Mouse (Mus musculus) lung, postnatal 10 days (tissue): ENCODE data around the gene Lonp1.
"Not testable (repeated sequence)": the region's sequence is repeated elsewhere in the genome, so short reads cannot be mapped to it uniquely, and the experiment has no call there.

Experiments
- DNase-seq: peaks from one replicate; pipeline ENCODE4 v3.0.0; 2021

Gene Lonp1

DNA sequence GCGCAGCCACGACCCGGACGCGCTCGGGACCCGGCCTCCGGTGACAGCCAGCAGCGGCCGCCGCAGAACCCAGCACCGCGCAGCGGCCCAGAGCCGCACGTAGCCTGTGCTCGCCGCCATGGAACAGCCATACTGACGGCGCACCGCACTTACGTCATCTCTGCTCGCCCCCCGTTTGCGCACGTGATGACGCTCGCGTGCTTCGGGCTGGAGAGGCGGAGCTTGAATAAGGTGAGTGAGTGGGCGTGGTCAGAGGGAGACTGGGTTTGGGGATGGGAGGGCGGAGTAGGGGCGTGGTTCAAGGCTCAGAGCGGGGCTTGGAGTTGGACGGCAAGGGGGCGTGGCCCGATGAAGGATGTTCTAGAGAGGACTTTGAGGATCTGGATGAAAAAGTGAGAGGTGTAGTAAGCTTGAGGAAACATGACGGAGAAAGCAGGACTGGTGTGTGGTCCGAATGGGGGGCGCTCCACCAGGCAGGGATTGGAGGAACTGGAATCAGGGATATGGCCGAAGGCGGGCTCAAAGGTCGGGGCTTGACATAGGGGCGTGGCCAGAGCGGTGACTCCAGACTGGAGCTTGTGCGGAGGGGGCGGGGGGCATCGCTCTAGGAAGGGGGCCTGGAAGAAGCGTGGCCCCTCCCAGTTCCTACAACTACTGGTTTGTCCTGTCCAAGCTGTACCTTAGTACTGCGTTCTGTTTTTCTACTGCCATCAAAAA is at the start of gene Lonp1:
Gene Lonp1, minus strand, starts transcription at position 134 of the 717 bp plus-strand sequence.
- peak; percentile 98 for DNase-seq

DNA sequence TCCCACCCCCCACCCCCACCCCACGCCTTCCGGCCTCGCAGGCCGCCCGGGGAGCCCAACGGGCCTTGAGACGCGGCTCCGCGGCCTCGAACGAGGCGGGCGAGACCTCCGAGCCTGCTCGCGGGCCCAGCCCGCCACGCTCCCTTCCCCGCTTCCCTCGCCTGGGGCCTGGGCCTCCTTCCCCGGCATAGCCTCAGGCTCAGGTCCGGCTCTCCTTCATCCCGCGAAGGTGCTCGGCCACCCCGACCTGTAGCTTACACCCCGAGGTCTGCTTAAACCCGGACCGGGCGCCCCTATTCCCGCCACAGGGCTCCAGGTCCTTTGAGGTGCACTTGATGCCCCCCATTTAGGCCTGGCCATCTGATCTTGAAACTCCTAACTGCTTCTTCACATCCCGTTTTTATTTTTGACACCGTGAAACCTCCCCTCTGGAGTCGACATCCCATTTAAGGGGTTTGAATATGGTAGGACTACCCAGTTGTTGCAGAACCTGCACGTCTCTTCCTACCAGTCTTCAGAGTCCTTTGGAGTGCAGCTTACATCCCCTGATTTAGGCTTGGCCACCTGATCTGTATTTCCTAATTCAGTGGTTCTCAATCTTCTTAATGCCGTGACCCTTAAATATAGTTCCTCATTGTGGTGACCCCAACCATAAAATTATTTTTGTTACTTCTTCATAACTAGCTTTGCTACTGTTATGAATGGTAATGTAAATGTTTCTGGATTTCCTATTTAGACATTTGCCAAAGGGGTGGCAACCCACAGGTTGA is 47.1 kb upstream of the Lonp1 start:
- DNase-seq: peak; percentile 17

DNA sequence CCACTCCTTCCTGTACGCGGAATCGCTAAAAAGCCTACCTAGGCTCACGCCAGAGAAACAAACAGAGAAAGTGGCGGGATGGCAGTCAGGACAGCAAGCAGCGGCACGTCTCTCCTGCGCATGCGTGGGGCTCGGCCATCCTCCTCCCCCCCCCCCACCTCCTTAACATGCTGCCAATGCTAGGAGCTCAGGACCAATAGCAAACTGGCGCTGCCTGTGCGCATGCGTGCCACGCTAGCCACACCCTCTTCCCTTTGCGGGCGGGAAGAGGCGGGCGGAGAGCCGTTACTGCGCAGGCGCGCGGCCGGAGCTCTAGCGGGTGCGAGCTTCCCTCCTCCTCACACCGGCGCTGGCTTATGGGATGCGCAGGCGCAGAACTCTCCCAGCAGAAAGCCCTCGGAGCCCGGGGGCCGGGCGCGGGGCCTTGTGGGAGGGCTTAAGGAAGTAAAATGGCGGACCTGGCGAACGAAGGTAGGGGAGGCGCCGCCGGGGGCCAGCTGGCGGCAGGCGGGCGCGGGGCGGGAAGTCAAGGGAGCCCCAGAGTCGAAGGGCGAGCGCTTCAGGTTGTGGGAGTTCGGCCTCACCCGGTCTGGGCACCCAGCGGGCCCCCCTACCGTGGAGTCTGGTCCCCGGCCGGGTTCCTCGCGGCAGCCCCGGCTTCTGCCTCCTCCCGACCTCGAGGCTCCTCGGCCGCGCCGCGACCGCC is 46.4 kb upstream of the Lonp1 start, which contains the start of gene Ranbp3:
Gene Ranbp3, plus strand, starts transcription at position 354 of the 706 bp plus-strand sequence.
- DNase-seq: peak; percentile 99

GRCm38 (mm10) chr17:56669766-56670165 is 43.1 kb upstream of the Lonp1 start:
- DNase-seq: no peak

DNA sequence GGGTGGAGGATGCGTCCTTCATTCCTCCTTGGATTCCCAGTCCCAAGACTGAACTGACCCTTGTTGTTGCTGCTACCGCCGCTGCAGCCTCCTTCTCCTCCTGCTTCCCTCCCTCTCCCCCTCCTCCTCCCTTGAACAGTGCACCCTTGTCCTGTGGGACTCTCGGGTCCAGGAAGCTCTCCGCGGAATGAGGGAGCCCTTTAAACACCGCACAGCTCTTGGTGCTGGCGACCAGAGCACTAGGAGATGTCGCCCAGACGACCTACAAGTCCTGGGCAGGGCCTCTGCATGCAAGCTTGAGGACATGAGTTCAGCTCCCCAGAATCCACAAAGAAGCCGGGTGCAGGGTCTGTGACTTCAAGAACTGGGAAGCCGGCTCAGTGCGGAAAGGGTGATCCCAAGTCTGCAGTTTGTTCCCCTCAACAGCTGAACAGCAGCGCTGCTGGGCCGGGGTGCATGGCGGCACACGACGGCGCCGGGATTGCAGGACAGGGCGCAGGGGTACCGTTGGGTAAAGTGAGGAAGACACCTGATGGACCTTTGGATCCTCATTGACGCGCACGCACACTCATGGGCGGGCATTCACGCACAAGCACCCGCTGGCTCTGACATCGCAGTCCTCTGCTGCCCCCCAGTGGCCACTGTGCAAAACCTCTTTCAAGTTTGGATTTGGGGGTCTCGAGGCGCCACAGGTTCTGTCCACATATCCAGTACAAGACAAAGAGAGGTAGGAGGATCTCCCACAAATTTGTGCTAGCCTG is 41.9 kb upstream of the Lonp1 start:
- DNase-seq: peak; percentile 87

DNA sequence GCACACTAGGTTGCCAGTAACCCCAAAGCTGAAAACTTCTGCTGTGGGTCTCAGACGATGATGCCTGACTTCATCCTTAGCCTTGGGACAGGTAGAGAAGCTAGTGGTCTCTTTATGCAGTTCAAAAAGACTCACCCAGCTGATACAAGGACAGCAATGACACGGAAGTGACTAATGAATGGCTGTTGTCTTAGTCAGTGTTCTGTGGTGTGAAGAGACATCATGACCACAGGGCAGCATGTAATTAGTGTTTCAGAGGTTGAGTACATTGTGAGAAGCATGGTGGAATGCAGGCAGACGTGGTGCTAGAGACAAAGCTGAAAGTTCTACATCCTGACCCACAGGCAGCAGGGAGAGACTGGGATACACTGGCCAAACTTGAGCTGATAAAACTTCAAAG is 40.9 kb upstream of the Lonp1 start:
- no peak for DNase-seq

DNA sequence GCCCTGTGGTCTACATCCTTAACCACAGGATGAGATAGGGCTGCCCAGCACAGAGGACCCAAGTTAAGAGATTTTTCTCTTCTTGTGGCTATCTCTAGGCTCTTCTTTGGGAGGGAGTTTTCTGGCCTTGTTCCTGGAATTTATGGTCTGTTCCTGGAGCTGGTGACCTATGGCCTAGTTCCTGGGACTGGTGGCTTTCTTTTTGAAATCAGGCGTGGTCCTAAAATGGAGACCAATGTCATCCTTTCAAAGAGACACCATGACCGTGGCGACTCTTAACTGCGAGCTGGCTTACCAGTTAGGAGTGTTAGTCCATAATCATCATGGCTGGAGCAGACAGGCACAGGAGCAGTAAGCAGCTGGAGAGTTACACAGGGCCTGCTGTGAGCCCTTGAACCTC is 39.7 kb upstream of the Lonp1 start:
- no peak for DNase-seq

- DNase-seq: peak; percentile 44
Observed at GRCm38 (mm10) chr17:56664333-56664732, 37.6 kb upstream of the Lonp1 start.

DNA sequence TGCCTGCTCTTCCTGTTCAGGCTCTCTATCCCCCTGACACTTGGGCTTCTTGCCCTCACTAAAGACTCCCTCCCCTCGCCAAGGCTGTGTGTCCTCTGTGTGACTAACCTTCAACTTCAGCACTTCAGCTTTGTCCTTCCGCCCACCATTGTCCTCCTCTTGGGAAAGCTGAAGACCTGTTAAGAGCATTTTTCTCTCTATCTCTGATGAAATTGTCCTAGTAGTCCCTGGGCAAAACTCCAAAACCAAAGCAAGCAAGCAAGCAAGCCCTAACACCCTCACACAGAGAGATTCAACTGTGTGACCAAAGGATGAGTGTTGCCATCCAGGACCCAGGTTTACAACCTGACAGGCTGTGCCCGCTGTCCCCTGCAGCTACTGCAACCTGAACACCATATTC is 37.0 kb upstream of the Lonp1 start:
- no peak for DNase-seq

DNA sequence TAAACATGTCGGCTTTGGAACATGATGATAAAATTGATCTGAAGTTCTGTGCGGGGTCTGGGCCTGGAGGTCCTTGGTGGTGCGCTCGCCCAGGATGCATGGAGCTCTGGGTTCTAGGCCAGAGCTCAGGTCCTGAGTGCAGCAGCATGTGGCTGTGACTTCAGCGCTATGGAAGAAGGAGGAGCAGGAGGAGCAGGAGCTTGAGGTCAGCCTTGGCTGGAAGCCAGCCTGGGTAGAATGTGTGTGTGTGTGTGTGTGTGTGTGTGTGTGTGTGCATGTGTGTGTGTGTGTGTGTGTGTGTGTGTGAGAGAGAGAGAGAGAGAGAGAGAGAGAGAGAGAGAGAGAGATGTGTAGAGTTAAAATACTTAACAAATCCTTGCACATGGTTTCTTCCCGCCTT is 29.5 kb upstream of the Lonp1 start:
- no peak for DNase-seq

- no peak for DNase-seq
Observed at GRCm38 (mm10) chr17:56655311-56655710, 28.6 kb upstream of the Lonp1 start.

GRCm38 (mm10) chr17:56654771-56655170 is 28.1 kb upstream of the Lonp1 start:
- no peak for DNase-seq

GRCm38 (mm10) chr17:56651801-56652200 is 25.1 kb upstream of the Lonp1 start:
- peak; percentile 22 for DNase-seq

- no peak for DNase-seq
Observed at GRCm38 (mm10) chr17:56647546-56647945, 20.9 kb upstream of the Lonp1 start.

DNA sequence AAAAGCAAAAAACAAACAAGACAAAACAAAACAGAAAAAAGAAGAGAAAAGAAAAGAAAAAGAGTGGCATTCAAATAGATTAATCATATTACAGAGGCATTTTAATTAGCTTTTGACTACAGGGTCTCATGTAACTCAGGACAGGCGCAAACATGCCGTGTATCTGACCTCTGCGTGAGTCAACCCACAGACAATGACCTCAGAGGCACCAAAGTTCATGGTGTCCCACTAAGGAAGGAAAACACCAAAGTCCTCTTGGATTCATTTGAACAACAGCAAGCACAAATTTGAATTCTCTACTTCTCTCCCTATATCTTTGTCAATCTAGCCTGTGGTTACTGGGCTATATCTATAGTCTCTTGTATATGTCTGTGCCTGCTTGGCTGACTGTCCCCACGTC is 16.6 kb upstream of the Lonp1 start:
- no peak for DNase-seq

GRCm38 (mm10) chr17:56634023-56634422 is 7.3 kb upstream of the Lonp1 start:
- DNase-seq: no peak

GRCm38 (mm10) chr17:56631807-56632206 is 5.1 kb upstream of the Lonp1 start:
- DNase-seq: no peak

DNA sequence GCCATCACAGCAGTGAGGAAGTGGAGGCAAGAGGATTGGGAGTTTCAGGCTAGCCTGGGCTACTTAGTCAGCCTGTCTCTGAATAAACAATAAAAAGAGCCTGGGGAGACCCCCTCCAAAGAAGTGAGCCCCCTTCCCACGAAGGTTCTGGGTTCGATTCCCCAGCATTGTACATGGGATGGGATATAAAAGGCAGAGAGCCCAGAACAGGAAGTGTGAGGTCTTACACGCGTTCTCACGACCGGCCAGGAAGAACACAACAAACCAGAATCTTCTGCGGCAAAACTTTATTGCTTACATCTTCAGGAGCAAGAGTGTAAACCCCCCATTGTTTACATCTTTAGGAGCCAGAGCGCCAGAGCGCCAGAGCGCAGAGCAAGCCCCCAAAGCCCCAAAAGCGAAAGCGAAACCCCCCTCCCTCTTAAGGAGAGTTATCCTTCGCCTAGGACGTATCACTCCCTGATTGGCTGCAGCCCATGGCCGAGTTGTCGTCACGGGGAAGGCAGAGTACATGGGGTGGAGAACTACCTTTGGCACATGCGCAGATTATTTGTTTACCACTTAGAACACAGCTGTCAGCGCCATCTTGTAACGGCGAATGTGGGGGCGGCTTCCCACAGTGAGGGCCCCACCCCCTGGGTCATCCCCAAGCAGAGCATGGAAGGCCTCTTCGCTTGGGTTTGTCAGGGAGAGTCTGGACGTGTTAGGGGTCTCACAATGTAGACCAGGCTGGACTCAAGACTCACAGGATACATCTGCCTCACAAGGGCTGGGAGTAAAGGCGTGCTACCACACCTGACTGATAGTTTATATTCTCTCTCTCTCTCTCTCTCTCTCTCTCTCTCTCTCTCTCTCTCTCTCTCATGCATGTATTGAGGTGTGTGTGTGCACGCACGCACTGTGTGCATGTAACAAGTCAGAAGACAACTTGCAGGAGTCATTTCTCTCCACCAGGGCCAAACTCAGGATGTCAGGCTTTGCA is 3.4 kb upstream of the Lonp1 start:
- not testable (repeated sequence) for DNase-seq

DNA sequence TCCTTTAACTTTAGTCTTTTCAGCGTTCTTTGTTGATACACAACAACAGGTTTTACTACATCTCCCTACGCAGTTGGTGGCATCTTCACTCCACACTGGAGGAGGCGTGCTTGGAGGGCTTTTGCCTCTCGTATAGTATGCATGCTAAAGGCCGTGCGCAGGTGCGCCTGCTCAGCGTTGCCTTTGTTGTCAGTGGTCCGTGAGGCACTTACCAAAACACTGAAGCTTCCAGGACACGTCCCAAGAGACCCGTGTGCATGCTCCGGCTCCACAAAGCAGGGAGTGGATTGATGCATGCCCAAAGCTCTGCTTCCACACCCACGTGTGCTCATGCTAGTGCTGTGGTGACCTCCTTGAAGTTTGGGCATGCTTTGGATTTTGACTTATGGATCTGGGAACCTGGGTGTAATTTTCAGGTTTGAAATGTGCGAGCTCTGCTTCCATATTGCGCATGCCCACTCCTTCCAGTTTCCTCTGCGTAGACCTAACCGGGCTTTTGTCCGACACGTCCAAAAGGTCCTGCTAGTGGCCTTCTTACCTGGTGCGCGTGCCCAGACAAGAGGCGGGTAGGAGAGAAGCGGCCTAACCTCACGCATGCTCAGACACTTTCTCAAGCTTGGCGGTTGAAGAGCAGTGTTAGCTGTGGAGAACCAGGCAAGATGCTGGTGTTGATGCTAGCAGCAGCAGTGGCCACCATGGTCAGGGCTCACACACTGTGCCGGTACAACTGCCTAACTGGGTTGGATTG is 1.0 kb upstream of the Lonp1 start, which contains the start of gene Catsperd:
Gene Catsperd, plus strand, starts transcription at position 614 of the 748 bp plus-strand sequence.
- DNase-seq: peak; percentile 24

DNA sequence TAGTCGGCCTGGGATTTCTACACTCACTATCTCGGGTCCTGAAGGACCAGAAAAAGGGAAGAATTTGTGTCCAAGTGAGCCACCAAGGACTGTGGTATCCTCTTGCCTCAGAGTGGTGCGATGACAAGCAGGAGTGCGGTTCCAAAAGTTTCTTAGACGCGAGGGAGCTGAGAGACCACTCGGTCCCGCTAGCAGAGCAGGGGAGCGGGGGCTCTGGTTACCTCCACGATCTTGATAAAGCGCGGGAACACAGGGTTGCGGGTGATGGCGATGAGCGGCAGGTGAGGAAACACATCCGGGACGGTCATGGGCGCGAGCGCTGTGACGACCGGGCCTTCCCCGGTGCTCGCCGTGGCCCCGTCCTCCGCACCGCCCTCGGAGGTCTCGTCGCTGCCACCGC is 427 bp downstream of the Lonp1 start:
- no peak for DNase-seq

DNA sequence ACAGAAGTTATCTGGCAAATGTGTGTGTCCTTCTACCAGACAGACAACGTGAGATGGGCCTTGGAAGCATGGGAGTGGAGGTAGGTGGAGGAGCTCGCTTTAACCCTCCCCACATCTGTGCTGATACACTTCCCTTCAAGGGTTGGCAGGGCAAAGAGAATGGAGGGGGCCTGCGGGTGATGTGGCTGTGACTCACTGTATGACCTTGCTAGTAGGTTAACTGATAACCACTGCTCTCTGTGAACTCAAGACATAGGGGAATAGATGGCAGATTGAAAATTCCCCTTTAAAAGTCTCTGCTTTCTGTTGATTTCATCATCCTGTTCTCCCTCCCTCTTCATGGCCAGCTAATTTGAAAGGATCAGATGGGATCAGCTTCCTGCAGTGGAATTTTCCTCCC is 1.2 kb downstream of the Lonp1 start:
- no peak for DNase-seq
